Mouse (Mus musculus): ENCODE measurements around the gene C8a.

The C8a gene

DNA sequence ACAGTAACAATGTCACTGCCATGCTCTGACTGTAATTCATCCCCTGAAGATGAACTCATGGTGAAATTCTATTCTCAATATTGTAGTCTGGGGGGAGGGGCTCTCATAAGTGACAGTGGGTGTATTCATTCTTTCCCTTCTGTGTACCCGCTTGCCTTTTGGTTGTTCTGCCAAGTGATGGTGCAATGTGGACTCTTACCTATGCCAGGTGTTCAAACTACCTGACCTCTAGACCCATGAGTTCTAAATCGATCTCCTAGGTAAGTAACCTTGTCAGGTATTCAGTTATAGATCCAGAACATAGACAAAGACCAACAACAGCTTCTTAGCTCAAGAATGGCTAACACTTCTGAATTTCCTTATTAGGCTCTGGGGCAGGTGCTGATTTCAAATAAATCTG, 37.9 kb downstream of the C8a start:
- DNase-seq, result no peak

DNA sequence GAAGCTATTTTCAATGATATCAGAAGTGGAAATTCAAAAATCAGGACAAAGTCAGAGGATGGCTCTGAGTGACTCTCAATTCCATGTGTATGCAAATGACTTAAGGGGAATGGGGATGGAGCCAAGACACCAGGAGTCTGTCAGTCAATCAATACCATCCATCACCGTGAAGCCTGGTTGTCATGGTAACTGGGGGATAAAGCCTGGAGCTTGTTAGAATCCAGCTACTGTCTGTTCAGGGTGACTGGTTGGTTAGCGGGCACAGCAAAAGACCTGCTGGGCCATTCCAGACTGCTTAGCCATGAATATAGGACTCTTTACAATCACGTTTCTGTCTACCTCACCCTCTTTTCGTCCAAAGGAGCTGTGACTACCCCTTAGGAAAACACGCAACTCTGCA, 41.1 kb downstream of the C8a start:
- no peak for DNase-seq

DNA sequence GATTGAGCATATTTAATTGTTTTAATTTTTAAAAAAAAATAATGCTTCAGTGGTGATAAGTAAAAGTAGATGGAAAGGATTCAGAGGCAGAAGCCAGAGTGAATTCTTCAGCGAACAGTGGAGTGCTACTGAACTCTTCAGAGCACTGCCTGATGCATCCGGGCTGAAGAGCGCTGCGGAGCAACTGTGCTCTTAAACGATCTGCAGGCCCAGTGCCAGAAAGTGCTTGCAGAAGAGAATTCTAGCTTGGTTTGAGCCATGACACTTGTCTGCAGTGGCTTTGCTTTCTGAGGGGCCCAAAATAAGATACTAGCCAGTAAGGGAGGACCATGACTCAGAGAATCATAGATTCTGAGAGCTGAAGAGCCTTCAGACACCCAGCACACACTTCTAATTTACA, 47.3 kb downstream of the C8a start:
- no peak for DNase-seq

DNA sequence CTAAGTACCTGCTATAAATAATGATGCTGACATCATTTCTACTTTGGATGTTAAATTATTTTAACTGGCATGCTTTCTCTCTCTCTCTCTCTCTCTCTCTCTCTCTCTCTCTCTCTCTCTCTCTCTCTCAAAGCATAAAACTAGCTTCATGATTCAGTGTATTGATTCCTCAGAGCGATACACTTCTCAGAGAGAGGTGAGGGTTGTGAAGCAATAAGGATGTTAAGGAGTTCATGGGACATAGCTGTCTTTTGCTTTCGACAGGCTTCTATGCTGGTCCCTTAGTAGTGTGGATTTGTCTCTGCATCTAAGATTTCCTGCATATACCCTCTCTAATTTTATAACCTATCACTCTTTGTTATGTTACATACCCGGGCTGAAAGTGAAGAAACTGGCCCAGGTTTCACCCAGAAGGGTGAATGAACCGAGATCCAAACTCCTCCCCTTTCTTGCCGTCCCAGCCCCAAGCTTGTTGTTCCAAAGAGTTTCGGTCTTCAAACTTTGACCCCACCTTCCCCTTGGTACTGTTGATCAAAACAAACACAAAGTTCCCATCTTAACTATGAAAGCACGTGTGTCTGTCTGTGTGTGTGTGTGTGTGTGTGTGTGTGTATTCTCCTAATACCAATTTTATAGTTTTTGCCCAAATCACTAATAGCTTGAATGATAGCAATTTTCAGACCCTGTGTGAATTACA, 51.7 kb downstream of the C8a start:
- no peak for DNase-seq

DNA sequence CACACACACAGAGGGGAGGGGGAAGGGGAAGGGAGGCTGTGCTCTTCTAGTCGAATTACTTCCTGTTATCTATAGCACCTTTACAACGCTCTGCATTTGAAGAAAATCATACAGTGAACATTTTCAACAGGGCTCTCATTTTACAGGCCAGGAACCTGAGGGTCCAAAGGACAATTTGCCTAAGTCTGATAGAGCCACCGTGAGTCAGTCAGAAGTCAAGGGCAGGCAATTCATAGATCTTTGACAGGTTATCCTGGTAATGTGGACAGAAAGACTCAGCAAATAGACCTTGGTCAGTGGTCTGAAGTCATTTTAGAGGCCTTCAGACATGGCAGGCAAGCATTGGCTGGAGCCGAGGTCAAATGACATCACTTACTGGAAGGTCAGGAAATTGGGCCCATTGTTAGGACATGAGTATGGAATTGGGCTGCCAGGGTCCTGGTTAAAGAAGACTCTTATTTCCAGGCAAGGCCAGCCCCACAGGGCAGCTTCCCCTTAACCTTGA, 52.5 kb downstream of the C8a start:
- DNase-seq, result no peak

DNA sequence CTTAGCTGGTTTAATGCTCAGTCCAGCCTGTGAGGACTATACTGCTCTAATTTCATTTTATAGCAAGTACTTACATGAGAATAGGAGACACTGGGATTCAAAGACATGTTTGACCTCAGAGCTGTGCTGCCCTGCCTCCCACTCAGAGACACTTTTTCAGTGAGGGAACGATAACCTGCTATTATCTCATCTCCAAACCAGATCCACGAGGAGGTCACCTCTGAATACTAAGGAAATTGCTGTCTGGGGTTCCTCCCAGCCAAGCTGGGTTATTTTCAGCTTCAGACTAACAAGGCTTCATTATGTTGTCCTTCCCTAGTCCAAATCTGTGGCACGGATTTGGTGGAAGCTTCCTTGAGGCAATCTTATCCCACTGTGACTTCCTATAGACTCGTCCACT, 56.3 kb downstream of the C8a start:
- DNase-seq, result no peak

DNA sequence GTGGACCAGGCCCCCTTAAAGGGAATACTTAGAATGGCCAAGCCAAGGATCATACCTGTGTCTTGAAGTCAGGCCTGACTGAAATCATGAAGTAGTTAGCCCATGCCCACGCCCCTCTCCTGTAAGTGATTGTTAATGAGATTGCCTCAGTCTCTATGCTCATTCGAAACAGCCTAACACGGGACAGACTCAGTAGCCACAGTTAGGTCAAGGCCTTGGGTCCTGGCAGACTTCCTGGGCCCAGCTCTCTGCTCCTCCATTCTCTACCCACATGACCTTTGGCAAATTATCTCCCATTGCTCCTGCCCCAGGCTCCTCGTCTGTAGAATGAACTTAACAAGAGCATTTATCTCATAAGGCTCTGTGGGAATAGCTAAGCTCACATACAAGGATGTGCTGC, 57.2 kb downstream of the C8a start:
- no peak for DNase-seq

DNA sequence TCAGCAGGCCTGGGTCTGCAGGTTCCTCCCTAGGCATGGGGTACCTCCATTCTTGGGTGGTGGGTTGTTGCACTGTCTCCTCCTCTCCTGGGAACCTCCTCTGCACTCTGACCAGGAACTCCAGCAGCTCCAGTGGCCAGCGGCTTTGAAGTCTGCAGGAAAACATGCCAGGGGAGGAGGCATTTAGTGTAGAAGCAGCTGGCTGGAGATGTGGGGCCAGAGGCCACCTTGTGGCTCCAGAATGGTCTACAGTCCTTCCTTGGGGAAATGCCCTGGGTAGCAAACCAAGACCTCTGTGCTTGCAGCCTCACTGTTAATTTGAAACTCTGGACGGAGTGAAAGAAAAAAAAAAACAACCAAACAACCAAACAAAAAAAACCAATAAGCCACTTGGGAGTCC, 58.7 kb downstream of the C8a start:
- no peak for DNase-seq

DNA sequence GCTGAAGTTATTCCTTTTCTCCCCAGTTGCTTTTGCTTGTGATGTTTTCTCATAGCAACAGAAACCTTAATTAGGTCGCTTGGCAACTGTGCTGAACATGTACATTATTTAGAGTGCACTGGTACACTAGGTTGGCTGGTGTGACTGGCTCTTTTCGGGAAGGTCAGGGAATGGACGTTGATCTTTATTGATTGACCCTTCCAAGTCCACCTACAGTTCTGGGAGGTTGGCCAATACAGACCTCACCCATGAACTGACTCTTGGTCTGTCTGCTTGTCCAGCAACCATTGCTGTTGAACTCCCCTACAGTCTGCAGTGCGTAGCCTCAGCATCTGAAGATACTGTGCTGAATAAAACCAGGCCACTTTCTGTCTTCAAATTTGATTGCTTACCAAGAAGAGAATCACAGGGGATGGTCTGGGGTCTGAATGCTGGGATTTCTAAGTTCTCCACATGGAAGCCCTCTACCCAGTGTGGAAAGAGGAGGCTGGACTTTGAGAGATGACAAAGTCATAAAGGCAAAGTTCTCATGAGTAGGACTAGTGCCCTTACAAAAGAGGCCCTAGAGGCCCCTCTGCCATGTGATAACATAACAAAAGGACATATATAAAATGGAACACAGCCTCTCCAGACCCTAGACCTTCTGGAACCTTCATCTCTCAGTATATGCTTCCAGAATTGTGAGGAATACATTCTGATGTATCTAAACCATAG, 59.5 kb downstream of the C8a start:
- no peak for DNase-seq

DNA sequence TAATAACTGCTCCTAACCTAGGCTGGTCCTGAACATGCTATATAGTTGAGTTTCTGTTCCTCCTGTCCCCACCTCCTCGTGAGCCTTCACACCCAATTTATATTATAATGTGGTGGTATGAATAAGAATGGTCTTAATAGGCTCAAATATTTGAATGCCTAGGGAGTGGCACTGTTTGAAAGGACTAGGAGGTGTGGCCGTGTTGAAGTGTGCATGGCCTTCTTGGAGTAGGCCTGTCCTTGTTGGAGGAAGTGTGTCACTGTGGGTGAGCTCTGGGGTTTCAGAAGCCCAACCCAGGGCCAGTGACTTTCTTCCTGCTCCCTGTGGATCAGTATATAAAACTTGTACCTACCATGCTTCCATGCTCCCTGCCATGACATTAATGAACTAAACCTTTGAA, 62.6 kb downstream of the C8a start:
- DNase-seq, result no peak

DNA sequence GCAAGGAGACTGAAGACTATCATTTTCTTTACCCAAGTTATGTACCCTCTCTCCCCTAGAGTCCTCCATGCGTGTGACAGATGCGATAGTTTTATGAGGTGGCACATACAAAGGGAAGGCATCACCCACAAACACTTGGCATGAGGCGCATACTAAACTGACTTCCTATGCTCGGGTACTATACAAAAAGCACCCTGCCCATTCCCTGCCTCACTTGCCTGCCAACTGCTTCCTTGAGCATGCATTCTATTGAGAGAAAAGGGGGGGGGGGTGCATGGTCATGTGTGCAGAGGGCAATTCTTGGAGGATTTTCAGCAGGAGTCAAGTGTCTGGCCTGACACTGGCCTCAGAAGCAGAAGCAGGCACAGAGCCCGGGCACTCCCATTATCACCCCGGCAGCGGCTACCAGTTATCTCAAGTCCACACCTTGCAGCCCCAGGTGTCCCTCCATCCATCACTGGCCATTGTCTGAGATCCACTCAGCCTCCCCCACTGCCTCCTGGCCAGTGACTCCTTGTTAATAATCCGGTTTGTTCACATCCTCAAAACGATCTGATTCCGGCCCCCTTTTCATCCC, 65.4 kb downstream of the C8a start:
- DNase-seq, result no peak

DNA sequence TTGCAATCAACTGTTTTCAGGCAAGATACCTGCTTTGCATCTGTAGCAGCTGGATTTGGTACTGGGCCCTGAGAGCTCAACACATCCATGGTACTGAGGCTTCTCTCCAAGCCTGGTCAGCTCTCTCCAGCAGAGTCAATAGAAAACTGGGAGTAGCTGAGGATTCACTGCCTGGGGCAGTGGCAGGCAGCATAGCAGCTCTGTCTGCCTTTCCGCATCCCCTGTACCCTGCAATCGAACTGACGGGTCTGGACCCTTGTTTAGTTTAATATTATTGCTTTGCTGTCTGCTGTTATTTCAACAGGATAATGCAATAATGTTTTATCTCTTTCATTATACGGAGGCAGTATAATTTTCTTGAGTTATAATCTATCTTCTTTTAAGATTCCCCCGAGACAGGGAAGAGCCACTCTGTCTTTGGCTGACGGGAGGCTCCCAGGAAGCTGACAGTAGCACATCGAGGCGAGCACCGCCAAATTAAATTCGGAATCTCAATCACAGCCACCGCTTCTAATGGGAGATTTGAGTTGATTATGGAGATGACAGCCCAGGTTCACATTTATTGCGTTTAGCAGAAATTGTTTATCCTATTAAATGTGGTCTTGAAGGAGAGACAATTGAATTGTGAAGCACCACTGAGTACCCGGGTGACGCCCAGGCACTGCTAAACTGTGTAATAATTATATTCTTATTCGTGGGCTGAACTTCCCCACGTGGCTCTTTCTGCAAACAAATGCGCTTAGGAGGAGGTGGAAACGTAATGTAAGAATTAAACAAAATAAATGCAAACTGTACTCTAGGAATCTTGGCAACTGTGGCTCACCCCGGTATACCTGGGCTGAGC, 70.6 kb downstream of the C8a start:
- DNase-seq, result no peak

DNA sequence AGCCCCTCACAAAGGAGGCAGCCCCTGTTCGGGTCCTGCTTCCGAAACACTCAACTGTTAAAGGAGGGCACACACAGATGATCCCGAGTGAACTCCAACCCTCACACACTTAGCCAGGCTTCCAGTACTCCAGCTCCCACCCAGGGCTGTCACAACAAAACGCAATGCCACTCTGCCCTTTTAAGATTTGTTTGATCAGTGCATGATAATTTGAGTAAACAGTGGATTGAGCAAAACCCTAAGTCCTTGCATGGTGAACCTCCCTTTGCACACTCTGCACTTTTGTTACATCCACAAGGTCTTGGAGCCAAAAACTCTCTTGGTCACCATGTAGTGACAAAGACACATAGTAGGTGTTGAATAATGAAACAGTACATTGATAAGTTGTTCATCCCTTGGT, 72.1 kb downstream of the C8a start:
- DNase-seq, result no peak

DNA sequence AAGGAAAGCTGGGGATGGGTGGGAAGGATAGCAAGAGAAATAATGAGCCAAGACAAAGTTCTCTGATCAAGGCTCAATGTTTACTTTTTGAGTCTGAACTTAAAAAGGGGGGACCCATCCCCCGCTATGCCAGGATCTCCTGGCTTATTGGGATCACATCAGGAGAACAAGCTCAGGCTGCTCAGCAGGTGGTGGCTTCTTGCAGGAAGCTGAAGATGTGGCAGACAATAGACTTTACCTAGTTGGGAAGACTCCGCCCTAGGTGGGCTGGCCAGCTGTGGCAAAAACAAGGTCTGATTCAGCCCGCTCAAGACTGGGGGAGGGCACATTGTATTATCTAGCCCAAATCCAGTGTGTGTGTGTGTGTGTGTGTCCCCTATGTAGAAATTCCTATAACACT, 74.6 kb downstream of the C8a start:
- DNase-seq, result no peak

DNA sequence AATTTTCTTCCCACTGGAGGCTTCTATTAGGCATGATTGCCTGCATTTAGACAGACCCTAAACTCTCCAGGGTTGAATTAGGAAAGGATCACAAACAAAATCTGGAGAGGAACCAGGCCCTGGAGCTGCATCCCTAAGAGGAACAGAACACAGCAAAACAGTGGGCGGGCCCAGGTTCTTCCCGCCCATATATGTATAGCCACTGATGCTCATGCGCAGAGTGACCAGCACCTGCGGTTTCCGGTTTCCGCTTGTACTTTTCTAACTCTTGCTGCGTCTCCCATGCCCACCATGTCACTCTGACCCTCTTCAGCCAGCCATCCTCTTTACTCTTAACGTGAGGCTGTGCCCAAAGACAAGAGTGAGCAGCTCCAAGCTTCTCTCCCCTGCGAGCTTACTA, 77.2 kb downstream of the C8a start:
- no peak for DNase-seq

DNA sequence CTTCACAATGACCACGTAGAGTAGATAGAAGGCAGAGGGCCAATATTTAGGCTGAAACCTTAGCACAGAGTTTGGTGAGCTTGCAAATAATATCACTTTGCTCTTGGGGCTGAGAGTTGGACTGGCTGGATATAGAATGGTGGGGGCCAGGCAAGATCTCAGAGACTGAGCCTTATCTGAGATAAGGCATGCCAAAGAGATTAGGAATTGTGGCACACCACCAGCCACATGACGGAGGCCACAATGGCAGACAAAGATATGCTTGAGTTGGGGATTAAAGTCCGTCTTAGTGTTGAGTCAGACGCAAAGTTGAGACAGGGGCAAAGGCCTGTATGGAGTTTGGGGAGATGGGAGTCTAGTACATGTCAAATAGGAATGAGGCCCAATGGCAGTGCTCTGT, 84.1 kb downstream of the C8a start:
- no peak for DNase-seq

DNA sequence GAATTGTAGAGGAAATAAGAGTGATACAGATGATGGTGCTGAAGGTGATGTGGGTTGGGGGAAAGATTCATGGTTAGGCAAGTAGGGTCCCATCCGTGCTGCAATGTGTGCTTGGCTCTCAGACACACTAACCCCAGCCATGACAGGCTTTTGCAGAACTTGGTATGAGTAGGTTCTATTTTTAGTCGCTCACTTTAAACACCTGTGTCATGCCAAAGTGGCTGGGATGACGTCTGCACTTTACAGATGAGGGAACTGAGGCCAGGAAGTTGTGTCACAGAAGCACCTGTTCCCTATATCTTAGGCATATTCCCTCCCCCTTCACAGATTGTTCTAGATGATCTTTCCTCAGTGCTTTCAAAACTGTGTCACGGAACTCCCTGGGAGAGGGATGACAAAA, 93.9 kb downstream of the C8a start:
- DNase-seq, result no peak

DNA sequence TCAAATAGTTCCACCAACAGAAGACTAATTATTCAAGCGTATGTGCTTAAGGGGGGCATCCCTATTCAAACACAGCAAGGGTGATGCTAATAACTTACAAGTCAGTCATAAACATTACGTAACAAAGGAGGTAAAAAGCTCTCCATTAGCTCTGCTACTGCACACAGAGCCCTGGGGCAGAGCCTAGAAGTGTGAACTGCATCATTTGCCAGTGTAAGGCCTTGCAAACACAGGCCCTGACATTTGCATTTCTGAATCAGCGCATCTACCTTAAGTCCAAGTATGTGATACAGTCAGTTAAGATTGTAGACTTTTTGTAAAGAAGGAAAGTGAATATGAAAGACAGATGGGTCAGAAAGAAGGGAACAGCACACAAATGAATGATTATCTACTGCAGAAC, 94.8 kb downstream of the C8a start:
- no peak for DNase-seq

DNA sequence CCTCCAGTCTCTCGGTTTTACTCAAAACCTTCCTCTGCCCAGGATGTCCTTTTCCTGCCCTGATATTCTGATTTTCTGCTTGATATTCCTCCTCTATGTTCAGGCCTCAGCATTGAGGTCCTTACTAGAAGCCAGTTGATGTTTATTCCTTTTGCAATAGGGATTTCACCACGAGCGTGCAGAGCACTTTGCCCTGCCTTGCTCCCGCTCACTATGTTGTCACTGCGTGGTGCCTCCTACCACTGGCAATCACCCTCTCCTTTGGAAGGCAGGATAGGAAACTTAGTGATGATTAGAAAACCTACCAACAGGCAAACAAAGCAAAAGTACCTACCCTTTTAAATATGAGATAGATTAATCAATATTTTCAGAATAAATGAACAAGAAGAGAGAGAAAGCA, 96.7 kb downstream of the C8a start:
- no peak for DNase-seq

DNA sequence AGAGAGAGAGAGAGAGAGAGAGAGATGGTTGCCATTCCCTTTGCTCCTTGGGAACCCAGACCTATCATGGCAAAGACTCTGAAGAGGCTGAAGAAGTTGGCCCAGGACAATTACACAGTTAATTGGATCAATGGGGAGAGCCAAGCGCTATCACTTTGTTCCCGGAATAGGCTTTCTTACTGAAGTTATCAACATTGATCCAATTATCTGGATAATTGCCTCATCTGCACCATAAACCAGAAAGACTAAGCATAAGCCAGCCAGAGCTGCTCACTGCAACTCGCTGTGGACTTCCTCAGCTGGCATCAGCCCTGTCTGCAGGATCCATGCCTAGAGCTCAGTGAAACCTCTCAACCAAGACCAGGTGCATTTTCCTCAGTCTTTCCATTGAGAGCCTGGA, 100.6 kb downstream of the C8a start:
- DNase-seq, result no peak

DNA sequence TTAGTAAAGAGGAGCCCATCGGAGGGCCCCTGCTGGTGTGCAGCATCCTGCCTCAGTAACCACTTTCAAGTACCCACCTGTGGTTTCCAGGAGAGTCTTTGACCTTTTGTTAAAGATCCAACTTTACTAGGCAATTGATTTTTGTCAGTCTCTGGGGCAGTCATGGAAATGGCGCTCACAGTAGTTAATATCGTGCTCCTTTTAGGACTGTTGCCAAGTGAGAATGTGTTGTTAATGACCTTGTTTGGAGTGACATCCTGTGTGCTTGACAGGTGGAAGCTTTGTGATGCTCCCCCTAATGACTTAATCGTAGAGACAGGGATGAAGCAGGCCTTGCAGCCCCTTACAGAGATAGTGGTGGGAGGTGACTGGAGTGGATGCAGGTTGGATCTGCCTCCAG, 105.9 kb downstream of the C8a start:
- no peak for DNase-seq

DNA sequence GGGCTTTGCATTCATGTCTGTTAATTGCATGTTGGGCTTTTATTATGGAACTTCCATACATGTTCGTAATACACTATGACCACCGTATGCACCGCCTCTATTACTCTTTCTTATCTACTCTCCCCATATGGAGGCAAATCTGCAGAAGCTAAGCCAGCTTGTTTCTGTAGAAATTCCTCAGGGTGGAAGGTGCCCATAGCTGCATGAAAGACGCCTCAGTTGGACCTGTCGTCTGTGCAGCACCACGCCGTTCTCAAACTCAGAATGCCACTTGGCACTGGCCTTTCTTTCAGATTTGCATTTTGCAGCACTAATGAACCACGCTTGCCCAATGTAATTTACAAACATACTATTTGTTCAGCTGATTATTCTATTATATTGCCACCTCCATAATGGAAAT, 106.6 kb downstream of the C8a start:
- no peak for DNase-seq

DNA sequence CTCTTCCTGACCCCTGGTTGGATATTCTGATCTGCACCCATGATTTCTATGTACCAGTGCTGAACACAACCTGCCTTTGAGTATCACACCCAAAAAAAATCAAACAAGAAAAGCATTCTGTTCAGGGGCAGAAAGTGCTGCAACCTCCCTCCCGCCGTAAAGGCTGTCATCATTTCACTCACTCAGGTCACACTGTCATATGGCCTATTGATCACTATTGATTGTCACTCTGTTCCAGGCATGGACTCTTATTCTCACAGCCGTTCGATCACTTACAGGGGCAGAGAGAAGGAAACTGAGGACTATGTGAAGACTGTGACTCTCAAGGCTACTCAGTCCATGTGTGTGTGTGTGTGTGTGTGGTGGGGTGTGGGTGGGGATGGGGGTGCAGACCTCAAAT, 108.0 kb downstream of the C8a start:
- no peak for DNase-seq

DNA sequence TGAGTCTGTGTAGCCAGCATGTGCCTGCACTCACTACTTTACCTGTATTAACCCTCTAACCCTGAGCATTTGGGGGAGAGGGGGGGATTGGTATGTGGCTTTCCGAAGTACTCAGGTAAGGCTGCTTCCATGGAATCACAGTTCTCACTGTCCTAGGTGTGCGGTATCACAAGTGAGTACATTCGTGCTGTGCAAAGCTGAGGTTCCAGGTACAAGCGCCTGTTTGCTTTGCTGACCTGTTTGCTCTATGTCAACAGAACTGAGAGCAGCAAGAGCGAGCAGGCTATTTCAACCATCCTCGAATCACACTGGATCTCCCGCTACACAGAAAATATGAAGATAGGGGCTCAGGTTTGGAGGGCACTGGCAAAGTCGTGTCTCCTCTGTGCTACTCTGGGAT, 110.1 kb downstream of the C8a start, which contains the start of gene C8b:
Gene C8b (plus strand): TSS at position 253 of the 400 bp plus-strand sequence.
- no peak for DNase-seq

Measured in cerebellum, adult 9-10 months (tissue).